Mouse (Mus musculus): ENCODE results near the gene Gstm3.

- no peak for TF ChIP-seq POLR2A (IDR thresholded peaks at IDR 0.05; ENCODE audit: low read depth, low read length)
- no peak for TF ChIP-seq CTCF (IDR thresholded peaks at IDR 0.05; ENCODE audit: extremely low read depth, insufficient read length, insufficient replicate concordance, low read depth, low read length)
Observed at GRCm38 (mm10) chr3:107932128-107932527, 37.0 kb downstream of the Gstm3 start.

Measured in small intestine, adult 2 months (tissue).